Mouse (Mus musculus) thymus, adult 2 months (tissue): ENCODE data around the gene Mt1.

Experiments
- CTCF ChIP-seq: fragments of 200-500 bp; IDR thresholded peaks from 2 replicates; pipeline ENCODE4 v1.5.1; 2012; ENCODE audit warnings: mild to moderate bottlenecking, control low read depth, low read length, moderate library complexity, borderline replicate concordance; ENCODE audit not compliant: control insufficient read depth, poor library complexity, insufficient read depth; ENCODE audit errors: extremely low read depth
- POLR2A ChIP-seq: fragments of 200-500 bp; IDR thresholded peaks from 2 replicates; pipeline ENCODE4 v1.6.1; 2012; ENCODE audit warnings: mild to moderate bottlenecking, low read length, control low read depth, moderate library complexity; ENCODE audit not compliant: control insufficient read depth, poor library complexity, insufficient read depth; ENCODE audit errors: extremely low read depth

DNA sequence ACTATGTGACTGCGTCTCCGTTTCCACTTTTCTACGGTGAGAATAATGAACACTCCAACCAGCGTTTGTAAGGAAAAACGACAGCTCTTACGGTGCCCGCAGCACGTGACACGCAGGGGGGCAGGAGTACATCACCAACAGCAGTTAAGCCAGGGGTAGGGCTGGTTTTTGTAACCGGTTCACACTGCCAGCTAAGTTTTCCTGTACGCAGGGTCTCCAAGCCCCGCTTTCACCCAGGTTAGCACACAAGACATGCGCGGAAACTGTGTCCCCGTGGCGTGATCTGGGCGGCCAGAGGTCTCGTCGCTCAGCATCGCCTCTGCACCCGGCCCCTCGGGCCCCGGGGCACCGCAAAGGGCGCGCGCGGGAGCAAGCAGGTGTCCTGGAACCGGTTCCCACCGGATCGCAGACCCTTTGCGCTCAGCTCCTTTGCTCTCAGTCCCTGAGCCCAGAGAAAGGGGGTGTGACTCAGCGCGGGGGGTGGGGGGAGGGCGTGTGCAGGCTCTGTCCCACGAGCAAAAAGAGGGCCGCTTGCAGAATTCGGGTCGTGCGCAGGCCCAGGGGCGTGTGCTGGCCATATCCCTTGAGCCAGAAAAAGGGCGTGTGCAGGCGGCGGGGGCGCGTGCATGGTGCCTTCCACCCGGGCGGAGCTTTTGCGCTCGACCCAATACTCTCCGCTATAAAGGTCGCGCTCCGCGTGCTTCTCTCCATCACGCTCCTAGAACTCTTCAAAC lies 6.6 kb upstream of the Mt1 start, which contains the start of gene Mt2:
- TF ChIP-seq CTCF (0 out of 2 replicates have a peak, but pooled peaks have one; percentile 13), POLR2A (0 out of 2 replicates have a peak, but pooled peaks have one; percentile 22)
